Mouse (Mus musculus) ZHBTc4 (cell line): ENCODE results near the gene Pepd.

Experiments
- DNase-seq: peaks from one replicate; pipeline ENCODE4 v3.0.0-alpha.2; 2011; ENCODE audit warnings: low read depth, low spot score

The Pepd gene

DNA sequence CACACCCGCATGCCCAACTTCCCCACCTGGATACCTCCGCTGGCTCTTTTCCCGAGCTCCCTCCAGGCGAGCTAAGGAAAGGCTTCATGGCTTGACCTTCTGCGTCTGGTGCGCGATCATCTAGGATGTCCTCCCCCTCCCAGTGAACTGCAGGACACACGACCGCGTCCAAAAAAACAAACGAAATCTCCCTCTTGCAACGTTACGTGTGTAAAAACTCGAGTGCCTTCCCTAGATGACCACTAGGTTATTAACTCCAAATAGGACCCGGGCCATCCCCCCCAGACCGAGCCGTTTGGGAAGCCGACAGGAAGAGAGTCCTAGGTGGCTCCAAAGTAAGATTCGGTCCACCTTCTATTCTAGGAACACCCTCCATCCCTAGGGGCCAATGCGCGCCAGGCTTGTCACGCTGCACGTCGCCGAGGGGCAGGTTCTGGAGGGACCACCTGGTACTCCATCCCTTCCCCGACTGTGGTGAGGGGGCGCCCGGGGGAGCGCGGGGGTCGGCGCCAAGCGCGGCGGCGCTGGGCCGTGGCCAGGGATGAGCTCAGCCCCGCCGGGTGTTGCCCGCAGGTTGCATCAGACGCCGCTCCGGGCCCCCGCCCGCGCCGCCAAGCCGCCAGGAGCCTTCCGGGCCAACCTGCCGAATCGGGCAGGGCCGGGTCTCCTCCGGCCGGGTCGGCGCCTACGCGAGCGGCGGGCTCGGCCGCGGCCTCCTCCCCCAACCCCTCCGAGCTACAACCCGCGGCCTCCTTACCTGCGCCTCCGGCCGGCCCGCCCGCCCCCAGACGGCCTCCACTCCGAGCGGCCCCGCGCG is 143.6 kb downstream of the Pepd start:
- DNase-seq, result peak; percentile 80

DNA sequence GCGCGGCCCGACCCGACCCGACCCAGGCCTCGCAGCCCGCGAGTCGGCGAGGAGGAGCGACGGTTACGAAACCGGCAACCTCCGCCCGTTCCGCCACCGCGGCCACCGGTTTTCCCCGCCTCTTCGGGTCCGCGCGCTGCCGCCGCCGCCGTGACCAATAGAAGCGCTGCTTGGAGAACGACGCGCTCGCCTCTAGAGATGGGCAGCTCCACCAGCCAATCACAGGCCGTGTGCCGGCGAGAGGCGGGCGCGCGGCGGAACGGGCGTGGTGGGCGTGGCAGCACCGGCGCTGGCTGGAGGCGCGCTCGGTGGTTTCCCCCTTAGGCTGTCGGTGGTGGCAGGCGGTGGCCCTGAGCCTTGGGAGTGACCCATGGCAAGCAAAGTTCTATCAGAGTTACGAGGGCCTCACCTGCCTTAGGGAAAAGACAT is 144.3 kb downstream of the Pepd start, which contains the start of gene Cebpg:
Cebpg (minus strand) TSS at position 138 of the 429 bp plus-strand sequence.
- peak; percentile 96 for DNase-seq

DNA sequence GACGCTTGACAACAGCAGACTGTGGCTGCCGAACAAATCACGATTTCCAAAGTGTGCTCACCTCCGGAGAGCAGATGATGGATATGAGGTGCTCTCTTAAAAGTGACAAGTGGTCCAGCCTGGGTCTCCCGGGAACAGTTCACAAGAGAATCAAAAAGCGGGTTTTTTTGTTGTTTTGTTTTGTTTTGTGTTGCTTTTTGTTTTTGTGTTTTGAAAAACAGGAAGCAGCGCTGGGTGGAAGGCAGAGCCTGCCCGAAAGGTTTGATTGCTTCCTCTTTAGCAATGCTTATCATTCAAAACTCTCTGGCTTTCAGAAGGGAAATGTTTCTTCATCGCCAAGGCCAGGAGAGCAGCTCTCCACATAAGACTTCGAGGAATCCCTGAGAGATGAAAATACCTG is 144.8 kb downstream of the Pepd start:
- no peak for DNase-seq

DNA sequence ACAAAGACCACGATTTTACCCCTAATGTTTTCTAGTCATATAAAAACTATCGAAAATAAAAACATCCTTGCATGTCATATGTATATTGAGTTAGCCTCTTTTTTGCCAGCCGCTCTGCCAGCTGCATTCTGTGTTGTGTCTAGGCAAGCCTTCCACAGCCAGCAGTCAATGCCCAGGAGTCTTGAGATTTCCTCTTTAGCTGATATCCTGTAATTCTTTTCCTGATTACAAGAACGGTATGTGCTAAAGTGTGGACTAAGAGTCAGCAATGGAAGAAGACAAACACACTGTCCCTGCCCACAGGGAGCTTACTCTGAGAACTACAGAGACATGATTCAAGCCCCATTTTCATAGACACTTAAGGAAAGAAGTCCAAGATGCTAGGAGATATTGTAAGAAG is 145.4 kb downstream of the Pepd start:
- DNase-seq, result no peak

DNA sequence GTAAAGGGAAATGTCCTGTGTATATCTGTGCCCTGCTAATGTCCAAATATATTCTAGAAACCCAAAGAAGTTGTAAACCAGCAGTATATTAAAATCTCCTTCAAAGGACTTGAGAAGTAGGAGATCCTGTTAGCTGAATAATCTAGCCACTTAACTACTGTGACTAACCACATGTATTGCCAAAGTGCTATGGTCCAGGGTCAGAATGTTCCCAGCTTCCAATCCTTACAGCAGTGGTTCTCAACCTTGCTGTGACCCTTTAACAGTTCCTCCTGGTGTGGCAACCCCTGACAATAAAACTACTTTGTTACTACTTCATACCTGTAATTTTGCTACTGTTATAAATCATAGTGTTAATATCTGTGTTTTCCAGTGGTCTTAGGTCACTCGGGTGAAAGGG is 146.2 kb downstream of the Pepd start:
- DNase-seq, result no peak

DNA sequence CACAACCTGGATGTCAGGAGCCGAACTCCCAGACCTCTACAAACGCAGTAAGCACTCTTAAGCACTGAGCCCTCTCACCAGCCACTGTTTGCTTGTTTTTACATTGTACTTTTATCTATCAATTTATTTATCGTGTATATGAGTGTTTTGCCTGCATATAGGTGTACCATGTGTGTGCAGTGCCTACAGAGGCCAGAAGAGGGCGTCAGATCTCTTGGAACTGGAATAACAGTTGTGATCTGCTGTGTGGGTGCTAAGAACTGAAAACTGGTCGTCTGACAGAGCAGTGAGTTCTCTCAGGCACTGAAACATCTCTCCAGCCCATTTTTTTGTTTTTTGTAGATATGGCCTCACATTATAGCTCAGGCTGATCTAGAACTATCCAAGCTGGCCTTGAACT is 147.3 kb downstream of the Pepd start:
- DNase-seq, result peak; percentile 68

DNA sequence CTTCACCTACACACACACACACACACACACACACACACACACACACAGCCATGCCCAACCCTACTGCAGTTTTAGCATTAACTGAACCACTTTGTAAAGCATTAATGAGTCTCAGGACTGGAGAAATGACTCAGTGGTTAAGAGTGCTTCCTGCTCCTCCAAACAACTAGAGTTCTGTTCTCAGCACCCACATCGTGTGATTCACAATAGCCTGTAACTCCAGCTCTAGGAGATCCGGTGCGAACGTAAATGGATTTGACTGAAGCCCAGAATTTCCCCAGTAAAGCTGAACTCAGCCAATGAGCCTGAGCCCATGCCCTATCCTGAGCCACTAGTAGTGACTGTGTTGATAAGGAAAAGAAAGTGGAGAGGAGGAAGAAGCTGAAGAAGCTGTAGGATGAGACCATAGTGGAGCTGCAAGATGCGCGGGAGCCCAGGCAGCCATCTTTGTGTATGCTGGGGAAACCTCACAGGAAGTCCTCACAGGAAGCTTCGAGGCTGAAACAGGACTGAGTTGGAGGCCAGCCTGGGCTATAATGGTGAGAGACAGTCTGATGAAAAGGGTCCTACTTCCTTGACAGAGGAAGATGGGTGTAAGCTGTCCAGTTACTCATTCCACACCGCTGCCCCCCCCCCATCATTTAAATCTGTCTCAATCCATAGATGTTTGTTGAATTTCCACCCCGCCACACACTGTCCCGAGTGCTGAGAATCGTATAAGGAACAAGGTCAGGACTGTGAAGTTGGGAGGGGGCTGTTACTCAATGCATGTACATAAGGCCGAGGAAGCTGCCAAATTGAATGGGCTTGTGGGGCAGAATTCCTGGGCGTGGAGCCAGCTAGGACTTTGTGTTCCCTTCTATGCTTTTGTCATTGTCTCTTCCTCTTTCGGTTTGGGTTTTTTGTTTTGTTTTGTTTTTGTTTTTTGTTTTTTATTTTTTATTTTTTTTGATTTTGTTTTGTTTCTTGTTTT is 152.4 kb downstream of the Pepd start:
- peak; percentile 48 for DNase-seq

DNA sequence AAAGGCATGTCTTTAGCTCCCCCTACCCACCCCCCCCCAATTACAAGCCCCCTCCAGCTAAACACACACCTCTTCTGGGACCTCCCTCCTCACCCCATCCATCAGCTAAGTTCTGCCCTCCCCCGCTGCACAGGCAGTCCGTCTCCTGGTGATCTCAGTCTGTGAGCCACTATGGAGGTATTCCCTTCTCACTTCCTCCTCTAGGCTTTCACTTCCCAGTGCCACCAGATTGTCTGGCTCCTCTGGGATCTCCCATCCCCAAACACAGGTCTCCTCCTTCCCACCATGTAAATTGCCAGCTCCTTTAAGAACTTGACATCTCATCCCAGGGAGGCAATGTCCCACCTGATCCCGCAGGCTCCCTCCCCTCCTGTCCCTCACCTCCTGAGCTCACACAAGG is 153.8 kb downstream of the Pepd start:
- DNase-seq, result no peak

DNA sequence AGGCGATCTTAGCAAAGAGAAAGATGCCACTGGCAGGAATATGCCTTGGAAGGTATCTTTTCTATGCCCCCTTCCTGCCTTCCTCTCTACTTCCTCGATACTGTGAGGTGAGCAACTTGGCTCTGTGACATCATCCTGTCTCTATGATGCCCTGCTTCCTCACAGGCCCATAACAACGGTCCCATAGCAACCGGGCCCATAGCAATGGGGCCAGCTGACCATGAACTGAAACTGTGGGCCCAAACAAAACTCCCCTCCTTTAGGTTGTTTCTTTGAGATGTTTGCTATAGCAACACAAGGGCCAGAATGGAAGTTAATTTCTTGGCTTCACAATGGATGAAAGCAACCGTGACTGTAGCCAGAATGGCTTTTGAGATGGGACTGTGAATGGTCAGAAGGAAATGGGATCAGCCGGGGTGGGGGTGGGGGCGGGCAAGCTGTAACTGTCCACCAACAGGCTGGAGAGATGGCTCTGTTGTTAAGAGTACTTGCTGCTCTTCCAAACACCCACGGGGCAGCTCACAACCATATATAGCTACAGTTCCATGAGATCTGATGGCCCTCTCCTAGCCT is 154.5 kb downstream of the Pepd start:
- no peak for DNase-seq

DNA sequence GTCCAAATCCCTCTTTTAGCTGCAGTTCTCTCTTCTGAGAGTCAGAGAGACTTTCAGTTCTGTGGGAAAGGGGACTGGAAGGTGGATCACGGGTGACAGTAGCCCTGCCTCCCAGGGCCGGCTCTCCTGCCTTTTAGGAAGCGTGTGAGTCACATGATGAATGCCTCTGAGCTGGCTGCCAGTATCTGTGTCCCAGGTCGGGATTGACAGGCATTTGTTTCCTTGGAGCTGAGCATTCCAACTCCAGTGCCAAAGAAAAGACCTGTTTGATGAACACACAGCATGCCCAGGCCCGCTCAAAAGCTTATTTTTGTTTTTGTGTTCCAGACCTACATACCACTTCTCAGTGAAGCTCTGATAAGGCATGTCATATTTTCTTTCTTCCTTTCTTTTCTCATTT is 164.5 kb downstream of the Pepd start:
- peak; percentile 40 for DNase-seq

DNA sequence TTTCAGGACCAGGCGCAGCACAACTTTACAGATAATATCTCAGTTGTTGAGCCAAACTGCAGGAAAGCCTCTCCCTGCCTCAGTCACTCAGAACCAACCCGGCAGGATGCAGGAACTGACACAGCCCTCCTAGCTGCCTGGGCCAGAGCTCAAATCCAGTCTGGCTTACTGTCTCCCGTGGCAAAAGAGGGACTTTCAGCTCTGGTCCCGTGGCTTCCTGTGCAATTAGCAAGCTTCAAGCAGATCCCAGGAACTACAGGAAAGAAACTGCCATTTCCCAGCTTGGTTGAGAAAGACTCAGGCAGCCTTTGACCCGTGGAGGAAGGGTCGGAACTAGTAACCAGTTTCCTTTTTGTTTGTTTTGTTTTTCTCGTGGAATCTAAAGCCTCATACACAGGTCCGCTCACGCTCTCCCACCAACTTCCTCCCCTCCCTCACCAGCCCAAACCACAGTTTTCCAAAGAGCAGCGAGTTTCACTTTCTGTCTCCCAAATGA is 168.7 kb downstream of the Pepd start:
- DNase-seq, result peak; percentile 26

DNA sequence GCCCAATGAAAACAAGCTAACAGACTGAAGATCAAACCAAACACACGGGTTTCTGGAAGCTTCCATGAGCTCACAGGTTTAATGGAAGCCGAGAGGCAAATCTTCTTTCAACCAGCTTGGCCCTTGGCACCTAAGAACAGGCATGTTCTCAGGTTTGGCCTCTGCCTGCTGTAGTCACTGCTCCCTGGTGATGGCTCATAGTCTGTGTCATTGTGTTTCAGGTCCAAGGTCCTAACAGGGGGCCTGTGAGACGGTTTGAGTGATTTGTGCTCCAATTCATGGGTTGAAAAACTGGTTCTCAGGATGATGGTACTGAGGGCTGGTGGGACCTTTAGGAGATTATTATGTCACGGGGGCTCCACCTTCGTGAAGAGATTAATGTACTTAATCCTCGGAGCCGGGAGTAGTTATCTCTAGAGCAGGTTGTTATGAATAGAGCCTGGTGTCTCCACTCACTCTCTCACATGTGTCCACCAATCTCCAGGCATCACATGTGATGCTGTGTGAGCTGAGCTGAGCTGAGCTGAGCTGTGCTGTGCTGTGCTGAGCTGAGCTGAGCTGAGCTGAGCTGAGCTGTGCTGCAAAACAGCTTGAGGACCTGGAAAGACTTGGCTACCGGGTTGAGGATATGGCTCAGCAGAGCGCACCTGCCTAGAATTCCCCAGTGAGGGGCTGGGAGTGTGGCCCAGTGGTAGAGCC is 169.4 kb downstream of the Pepd start:
- no peak for DNase-seq

DNA sequence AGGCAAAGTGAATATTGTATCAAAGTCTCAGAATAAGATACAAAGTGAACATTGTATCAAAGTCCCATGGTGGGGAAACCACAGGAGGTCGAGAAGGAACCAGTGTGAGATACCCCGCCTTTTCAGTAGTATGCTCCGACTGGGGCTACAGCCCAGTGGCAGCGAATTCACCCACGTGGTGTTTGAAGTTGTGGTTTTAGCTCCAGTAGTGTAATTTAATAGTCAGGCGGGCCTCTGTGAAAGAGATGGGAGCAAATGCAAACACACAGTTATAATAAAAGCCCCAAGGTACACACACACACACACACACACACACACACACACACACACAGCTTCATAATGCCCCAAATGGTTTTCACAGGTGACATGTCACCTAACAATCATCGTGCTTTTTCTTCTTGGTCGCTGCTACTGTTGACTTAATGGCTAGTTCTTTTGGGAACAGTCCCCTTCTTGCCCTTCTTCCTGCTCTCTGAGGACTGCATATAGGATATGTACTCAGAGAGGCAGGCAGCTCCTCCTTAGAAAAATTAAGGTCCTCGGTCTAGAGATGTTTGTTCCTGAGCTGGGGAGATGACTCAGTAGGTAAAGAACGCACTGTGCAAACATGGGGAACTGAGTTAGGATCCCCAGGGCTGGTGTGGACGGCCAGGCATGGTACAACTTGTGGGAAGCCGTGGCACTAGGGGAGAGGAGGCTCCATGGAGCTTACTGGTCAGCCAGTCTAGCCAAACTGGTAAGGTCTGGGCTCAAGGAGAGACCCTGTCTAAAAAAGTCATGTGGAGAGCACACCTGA is 172.6 kb downstream of the Pepd start:
- DNase-seq, result no peak

DNA sequence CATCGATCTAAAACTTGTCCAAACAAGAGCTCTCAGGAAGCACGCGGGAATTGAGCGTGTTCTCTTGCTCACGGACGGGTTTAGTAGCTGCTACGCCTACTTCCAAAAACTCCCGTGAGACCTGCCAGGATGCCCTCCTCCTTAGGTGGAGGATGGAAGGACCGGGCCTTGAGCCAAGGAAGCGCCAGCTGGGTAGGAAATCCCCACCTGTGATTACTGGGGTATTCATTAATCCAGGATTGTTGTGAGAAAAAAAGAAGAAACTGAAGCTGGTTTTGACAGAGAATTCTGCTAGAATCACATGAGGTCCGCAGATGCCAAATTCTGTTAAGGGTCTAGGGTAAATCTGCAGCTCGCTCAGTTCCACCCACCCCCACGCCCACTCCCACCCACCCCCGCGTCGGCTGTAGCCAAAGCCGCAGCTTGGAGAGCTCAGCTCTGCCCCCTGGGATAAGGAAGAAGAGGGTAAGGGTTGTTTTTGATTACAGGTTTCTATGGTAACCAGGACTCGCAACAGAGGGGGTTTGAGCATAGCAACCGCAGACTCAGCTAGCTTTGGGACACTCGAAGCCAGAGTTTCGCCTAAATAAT is 174.2 kb downstream of the Pepd start:
- DNase-seq, result peak; percentile 49

DNA sequence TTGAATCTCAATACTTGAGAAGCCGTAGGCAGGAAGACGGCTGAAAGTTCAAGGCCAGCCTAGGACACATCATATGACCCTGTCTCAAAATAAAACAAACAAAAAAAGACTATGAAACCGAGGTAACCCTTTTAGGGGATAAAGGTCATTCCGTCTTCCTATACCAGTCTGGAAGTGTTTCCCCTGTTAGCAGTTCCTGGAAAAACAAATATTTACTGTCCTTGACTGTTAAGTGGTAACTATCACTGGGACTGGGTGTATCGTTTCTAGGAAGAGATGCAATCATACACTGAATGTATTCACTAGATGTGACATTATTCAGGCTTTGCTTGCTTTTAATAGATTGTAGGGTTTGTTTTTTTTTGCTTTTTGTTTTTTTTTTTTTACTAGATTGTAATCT is 178.4 kb downstream of the Pepd start:
- no peak for DNase-seq
